Mouse (Mus musculus): ENCODE results near the gene Trim63.

Gene Trim63

DNA sequence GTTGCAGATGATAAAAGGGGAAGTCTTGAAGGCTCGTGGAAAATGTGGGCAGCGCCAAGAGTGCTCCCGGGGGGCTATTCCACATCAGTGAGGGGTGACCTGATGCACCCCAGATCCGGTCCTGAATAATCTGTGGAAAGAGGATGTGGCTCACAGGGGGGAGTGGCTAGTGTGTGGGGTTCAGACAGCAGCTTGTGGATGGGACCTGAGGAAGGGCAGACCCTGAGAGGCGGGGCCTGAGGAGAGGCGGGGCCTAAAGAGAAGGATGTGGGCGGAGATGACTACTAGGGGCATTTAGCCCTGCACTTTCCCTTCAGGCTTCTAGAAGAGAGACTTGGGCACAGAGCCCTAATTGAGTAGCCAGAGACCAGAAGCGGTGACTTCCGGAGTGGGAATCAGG is 47.7 kb downstream of the Trim63 start:
- DNase-seq (ENCODE audit: low read depth, low spot score): no peak

DNA sequence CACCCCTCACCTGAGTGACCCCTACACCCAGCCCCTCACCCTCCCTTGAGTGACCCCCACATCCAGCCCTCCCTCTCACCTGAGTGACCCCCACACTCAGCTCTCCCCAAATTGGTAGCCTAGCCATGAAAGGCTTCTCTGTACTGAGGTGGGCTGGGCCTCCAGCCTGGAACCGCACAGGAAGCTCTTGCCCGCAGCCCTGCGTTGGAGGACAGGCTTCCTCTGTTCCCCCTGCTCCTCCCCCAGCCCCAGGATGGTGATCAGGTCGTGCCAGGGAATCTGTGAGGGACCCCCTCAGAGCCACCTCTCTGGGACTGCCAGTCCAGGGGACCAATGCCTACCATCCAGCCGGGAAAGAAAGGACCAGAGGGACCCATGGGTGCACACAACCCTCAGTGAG is 50.4 kb downstream of the Trim63 start:
- no peak for DNase-seq (ENCODE audit: low read depth, low spot score)

DNA sequence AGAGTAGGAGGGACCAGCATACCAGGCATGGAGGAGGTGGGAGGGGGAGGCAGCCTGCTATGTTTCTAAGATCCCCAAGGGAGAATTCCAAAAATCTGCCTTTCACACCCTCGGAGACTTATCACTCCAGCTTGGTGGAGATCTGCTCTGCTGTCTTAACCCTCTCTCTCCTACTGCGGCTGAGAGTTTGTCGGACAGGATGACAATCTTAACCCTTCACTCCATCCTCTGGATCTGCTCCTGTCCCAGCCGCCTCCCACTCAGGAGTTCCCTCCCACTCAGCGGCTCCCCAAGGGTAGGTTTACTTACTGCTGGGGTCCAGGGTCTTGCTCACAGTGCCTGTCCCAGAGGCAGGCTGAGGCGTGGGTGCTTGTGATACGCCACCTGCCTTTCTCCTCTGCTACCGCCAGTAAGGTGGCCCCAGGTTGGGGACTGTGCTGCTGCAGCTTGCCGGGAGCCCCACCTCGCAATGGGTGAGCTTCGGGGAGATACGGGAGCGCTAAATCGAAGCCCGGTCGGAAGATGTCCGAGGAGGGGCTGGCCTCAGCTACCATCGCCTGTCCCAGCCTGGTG is 55.8 kb downstream of the Trim63 start:
- DNase-seq (ENCODE audit: low read depth, low spot score): peak; percentile 89

DNA sequence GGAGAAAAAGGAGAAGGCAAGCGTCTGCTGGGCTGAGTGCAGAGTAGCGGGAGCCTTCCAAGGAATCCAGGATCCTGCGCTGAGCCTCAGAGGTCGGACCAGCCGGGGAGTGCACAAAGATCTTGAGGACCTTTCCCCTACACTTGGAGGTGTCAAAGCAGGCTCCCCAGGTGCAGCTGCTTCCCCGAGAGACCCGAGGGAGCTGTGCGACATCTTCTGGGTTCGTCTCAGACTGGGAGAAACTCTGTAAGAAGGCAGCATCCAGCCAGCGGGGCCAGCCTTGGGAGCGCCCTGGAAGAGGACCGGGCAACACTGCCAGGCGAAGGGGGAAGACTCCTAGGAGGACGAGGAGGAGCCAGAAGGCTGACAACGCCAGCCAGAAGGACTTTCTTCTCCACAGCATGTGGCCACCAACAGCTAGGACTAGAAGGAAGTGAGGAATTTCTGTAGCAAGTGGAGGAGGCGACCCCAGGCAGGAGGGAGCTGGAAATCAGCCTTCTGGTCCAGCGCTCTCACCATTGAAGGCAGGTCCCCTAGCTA is 56.5 kb downstream of the Trim63 start:
- DNase-seq (ENCODE audit: low read depth, low spot score): no peak

DNA sequence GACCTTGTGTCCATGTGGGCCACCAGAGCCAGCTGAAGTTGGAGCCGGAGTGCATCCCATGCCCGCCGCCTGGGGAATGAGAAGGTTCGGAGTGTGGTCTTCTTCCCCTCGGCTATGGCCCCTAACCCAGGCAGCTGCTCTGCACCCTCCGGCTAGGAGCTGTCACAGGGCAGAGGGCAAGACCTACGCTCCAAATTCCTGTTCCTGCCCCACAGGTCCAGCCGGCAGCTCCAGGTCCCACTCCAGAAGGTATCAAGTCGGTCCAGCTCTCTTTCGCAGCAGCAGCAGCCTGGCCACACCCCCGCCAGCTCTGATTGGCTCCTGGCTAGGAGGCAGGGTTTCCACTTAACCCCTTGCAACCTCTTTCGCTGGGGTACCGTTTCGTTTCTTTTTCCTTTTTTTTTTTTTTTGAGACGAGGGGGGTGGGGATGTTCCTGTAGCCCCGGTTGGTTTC is 57.4 kb downstream of the Trim63 start:
- peak; percentile 70 for DNase-seq (ENCODE audit: low read depth, low spot score)

DNA sequence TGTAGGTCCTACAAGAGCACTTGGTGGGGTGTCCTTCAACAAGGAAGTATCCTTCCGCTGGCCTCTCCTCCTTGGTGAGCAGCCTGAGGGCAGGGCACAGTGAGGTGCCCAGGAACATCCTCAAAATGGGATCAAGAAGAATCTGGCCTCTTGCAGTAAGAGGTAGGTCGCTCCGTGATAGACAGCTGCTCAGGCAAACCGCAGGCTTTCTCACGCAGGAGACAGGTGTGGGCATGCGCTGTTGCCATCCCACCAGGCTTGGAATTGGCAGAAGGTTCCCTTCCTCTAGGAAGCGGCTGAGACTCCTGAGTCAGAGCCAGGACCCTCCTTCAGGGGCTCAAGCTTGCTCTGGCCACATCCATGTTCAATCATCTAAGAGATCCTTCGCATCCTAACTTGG is 58.4 kb downstream of the Trim63 start:
- DNase-seq (ENCODE audit: low read depth, low spot score): no peak

DNA sequence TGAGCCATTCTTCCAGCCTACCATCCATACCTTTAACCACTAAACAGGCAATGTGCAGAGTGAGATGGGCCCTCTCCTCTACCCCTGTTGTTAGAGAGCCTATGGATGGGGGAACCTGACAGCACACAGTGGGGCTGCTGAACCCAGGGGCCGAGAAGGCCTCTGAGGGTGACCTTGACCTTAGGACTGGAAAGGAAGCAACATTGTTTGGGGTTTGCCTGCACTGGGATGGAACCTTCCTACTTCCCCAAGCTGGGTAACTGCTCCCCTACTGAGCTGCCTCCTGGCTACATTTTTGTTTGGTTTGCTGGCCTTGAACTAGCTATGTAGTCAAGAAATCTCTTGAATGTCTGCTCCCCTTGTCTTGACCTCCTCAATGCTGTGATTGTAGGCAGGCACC is 59.4 kb downstream of the Trim63 start:
- no peak for DNase-seq (ENCODE audit: low read depth, low spot score)

DNA sequence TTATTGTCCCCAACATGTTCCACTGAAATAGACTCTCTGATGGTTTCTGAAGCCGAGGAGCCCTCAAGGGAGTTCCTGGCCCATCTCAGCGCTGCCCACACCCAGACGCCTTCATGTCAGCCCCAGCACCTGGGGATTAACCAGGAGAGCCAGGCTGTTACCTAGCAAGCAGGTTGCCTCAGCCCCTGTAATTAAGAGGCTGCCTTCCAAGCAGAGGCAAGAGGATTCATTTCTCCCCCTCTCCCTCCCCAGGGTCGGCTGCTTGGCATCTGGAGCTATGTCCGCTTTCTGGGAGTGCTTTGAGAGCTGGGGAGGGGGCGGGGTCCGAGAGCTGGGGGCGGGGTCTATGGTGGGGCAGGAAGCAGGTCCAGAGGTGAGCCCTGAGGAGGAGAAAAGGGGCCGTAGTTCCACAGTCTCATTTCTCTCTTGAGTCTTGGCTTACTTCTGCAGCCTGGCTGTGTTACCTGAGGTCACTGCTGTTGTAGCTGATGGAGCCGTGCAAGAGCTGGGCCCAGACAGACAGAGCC is 63.2 kb downstream of the Trim63 start:
- DNase-seq (ENCODE audit: low read depth, low spot score): no peak
